Comparison of ENCODE assay signal across 30 mouse cellular contexts in the genomic region with DNA sequence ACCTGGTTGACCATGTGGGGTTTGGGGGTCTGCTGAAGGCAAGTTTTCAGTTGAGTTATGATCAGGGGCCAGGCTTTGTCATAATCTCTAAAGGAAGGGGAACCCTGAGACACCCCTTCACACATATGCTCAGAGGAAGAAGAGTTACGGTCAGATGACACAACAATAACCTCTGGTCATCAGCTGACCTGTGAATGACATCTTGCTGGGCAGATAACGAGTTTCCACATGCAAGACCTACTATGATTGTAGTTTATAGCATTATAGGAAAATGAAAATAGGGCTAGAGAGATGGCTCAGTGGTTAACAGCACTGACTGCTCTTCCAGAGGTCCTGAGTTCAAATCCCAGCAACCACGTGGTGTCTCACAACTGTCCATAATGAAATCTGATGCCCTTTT. TPM values are rescaled to one million over a fixed set of nuclear protein-coding genes. Genes with fewer than 3 reads are reported as not detected.
DNase-seq lines count a peak whose midpoint lies in the region; ATAC-seq and TF ChIP-seq lines count a peak whose summit lies in the region.
"Had no signal": no experiment of that assay in that cellular context is flagged by ENCODE, and none has a peak within 500 bp of the region (broad histone marks: within the 10 kb centered on the region; RNA-seq: fewer than 3 reads in every experiment).

No protein-coding gene starts in this region.

- no peak overlapping the region for H3K4me3 ChIP-seq in kidney, adult 2 months (ENCODE audit: insufficient read depth, low read depth, low read length)
- no peak overlapping the region for H3K4me3 ChIP-seq in kidney, embryonic 14.5 days (ENCODE audit: low read length)
- peak overlapping the region; percentile 64 for H3K4me3 ChIP-seq in megakaryocyte, embryonic 14.5 days (replicated peaks)
- H3K4me3 ChIP-seq in ES-Bruce4 (ENCODE audit: low read depth, low read length): no peak overlapping the region
- H3K4me3 ChIP-seq in brown adipose tissue, adult 24 weeks (ENCODE audit: insufficient read depth, low read depth, low read length): peak overlapping the region; percentile 44
- H3K4me3 ChIP-seq: embryonic facial prominence, embryonic 13.5 days; embryonic facial prominence, embryonic 15.5 days; erythroblast, embryonic 14.5 days; forebrain, embryonic 13.5 days; forebrain, embryonic 15.5 days had no signal

- no peak overlapping the region for H3K4me2 ChIP-seq in kidney, embryonic 14.5 days (replicated peaks; ENCODE audit: low read depth, low read length)
- H3K4me2 ChIP-seq: embryonic facial prominence, embryonic 13.5 days; embryonic facial prominence, embryonic 15.5 days; forebrain, embryonic 13.5 days; forebrain, embryonic 15.5 days had no signal

- no peak overlapping the region for H3K9ac ChIP-seq in kidney, embryonic 14.5 days (ENCODE audit: low read depth, low read length)
- H3K9ac ChIP-seq in ES-Bruce4 (ENCODE audit: low read depth, poor library complexity, severe bottlenecking): no peak overlapping the region
- H3K9ac ChIP-seq: embryonic facial prominence, embryonic 13.5 days; embryonic facial prominence, embryonic 15.5 days; forebrain, embryonic 13.5 days; forebrain, embryonic 15.5 days; forebrain, postnatal 0 days had no signal

- no peaks in the 10 kb centered on the region for H3K9me3 ChIP-seq in kidney, embryonic 14.5 days (ENCODE audit: control insufficient read depth, low read length)
- peaks cover 6% of the 10 kb centered on the region; the same call in 1 of the 2 replicates for H3K9me3 ChIP-seq in megakaryocyte, embryonic 14.5 days
- no peaks in the 10 kb centered on the region for H3K9me3 ChIP-seq in ES-Bruce4 (replicated peaks; ENCODE audit: control insufficient read depth, insufficient read depth, low read length, poor library complexity, severe bottlenecking)
- H3K9me3 ChIP-seq: embryonic facial prominence, embryonic 13.5 days; embryonic facial prominence, embryonic 15.5 days; forebrain, embryonic 15.5 days; G1E had no signal

- 82% methylated on average over 3 of the region's 3 CpGs for WGBS in kidney, adult 2 months
- WGBS in kidney, embryonic 14.5 days: 78% methylated on average over 3 of the region's 3 CpGs

- H3K27ac ChIP-seq in kidney, adult 2 months (ENCODE audit: insufficient read depth, low read depth, low read length): peak overlapping the region; percentile 4; the same call in 1 of the 2 replicates
- H3K27ac ChIP-seq in kidney, embryonic 14.5 days (ENCODE audit: low read depth, low read length): no peak overlapping the region
- H3K27ac ChIP-seq in ES-Bruce4 (ENCODE audit: insufficient read depth, low read length): peak overlapping the region; percentile 68
- H3K27ac ChIP-seq in brown adipose tissue, adult 24 weeks (replicated peaks; ENCODE audit: low read depth, low read length): peak overlapping the region; percentile 93
- H3K27ac ChIP-seq: embryonic facial prominence, embryonic 13.5 days; embryonic facial prominence, embryonic 15.5 days; forebrain, embryonic 13.5 days; forebrain, embryonic 15.5 days had no signal

- ATAC-seq in kidney, embryonic 14.5 days (ENCODE audit: low FRiP score, low TSS enrichment): no peak
- no peak for ATAC-seq in megakaryocyte, adult 5-6 weeks (ENCODE audit: poor library complexity, severe bottlenecking)
- ATAC-seq: activated CD4-positive, CD25-positive, alpha-beta regulatory T cell, adult 4 months; forebrain, embryonic 13.5 days; forebrain, embryonic 15.5 days; forebrain, postnatal 0 days; Patski had no signal

- H3K36me3 ChIP-seq in kidney, adult 2 months (ENCODE audit: control insufficient read depth, insufficient read depth, low read length): no peaks in the 10 kb centered on the region
- H3K36me3 ChIP-seq in kidney, embryonic 14.5 days (ENCODE audit: control insufficient read depth, insufficient read depth, low read length): no peaks in the 10 kb centered on the region
- peaks cover 51% of the 10 kb centered on the region for H3K36me3 ChIP-seq in megakaryocyte, embryonic 14.5 days (replicated peaks; ENCODE audit: low read length)
- no peaks in the 10 kb centered on the region for H3K36me3 ChIP-seq in ES-Bruce4 (ENCODE audit: control insufficient read depth, insufficient read depth, low read length, poor library complexity, severe bottlenecking)
- H3K36me3 ChIP-seq: embryonic facial prominence, embryonic 13.5 days; embryonic facial prominence, embryonic 15.5 days; forebrain, embryonic 15.5 days had no signal

- DNase-seq in kidney, adult 2 months: no peak
- no peak for DNase-seq in thymus, adult 18-20 months
- no peak for DNase-seq in urinary bladder, adult 18-20 months (ENCODE audit: low spot score in 2 of 2)
- DNase-seq: adrenal gland, adult 8-10 months; adrenal gland, postnatal 14 days; adrenal gland, postnatal 36 days; cerebellum, adult 11 months; cerebellum, adult 18-20 months; cerebellum, adult 8-10 months; cerebellum, postnatal 14 days; cerebellum, postnatal 36 days; embryo, embryonic 11 days; forebrain, postnatal 0 days had no signal

- H3K4me1 ChIP-seq in kidney, adult 2 months (ENCODE audit: control insufficient read depth, insufficient read depth, low read length): peaks cover 6% of the 10 kb centered on the region; the same call in 1 of the 2 replicates
- peaks cover 5% of the 10 kb centered on the region; the same call in 1 of the 2 replicates for H3K4me1 ChIP-seq in kidney, embryonic 14.5 days (ENCODE audit: control insufficient read depth, insufficient read depth, low read length)
- H3K4me1 ChIP-seq in megakaryocyte, embryonic 14.5 days: peaks cover 54% of the 10 kb centered on the region
- peaks cover 5% of the 10 kb centered on the region for H3K4me1 ChIP-seq in ES-Bruce4 (ENCODE audit: control insufficient read depth, insufficient read depth, low read length)
- peaks cover 25% of the 10 kb centered on the region for H3K4me1 ChIP-seq in brown adipose tissue, adult 24 weeks (ENCODE audit: control insufficient read depth, insufficient read depth, insufficient read length, low read length)

- TF ChIP-seq CTCF in kidney, adult 2 months (conservative IDR thresholded peaks at IDR 0.05; ENCODE audit: insufficient read depth, insufficient read length, low read depth, low read length): no peak
- no peak for TF ChIP-seq CTCF in ES-Bruce4 (IDR thresholded peaks at IDR 0.05; ENCODE audit: low read depth, low read length)

- no peak for TF ChIP-seq EP300 in ES-Bruce4 (IDR thresholded peaks at IDR 0.05; ENCODE audit: insufficient read depth, low read depth, low read length)

- no peak for TF ChIP-seq POLR2A in kidney, adult 2 months (IDR thresholded peaks at IDR 0.05; ENCODE audit: low read depth, low read length)
- TF ChIP-seq POLR2A in ES-Bruce4 (IDR thresholded peaks at IDR 0.05; ENCODE audit: insufficient read depth, low read length): no peak

- H3K27me3 ChIP-seq in kidney, adult 2 months (replicated peaks; ENCODE audit: control insufficient read depth, insufficient read depth, low read length): no peaks in the 10 kb centered on the region
- no peaks in the 10 kb centered on the region for H3K27me3 ChIP-seq in kidney, embryonic 14.5 days (ENCODE audit: control insufficient read depth, insufficient read depth, low read length)
- H3K27me3 ChIP-seq in megakaryocyte, embryonic 14.5 days (replicated peaks): no peaks in the 10 kb centered on the region
- no peaks in the 10 kb centered on the region for H3K27me3 ChIP-seq in ES-Bruce4 (ENCODE audit: control insufficient read depth, insufficient read depth, low read length, poor library complexity, severe bottlenecking)
- H3K27me3 ChIP-seq: embryonic facial prominence, embryonic 13.5 days; embryonic facial prominence, embryonic 15.5 days; forebrain, embryonic 13.5 days; forebrain, embryonic 15.5 days; Patski had no signal

RNA-seq across cellular contexts. Expression of a gene that starts 1.4 kb away (rescaled TPM):
- 26.0 and 30.0 TPM in 2 replicates for polyA plus RNA-seq in kidney, adult 2 months (2012; rRNA removed)
- polyA plus RNA-seq in kidney, embryonic 14.5 days (2014; fragmentation: Nextera tagmentation; extraction: Ambion mirVana): 11.1 and 12.1 TPM in 2 replicates
- 82.1 and 91.3 TPM in 2 replicates for polyA plus RNA-seq in megakaryocyte, embryonic 14.5 days (2012; ENCODE audit: insufficient read depth, low replicate concordance)
- 9.2 and 10.1 TPM in 2 replicates for total RNA-seq in megakaryocyte, adult 5-6 weeks (2015)
- total RNA-seq in megakaryocyte, adult 5-6 weeks (2017): 11.1 and 14.1 TPM in 2 replicates
- 17.9 and 24.9 TPM in 2 replicates for polyA plus RNA-seq in ES-Bruce4 (2011; ENCODE audit: insufficient read depth, insufficient read length, low read depth, missing spikeins)
- polyA plus RNA-seq in brown adipose tissue, adult 24 weeks (2012; ENCODE audit: insufficient read depth, insufficient read length, missing spikeins): 17.2 and 24.2 TPM in 2 replicates

RNA-seq across cellular contexts. Expression of a gene that starts 20.8 kb away (rescaled TPM):
- polyA plus RNA-seq in kidney, adult 2 months (2012; rRNA removed): 18.0 and 19.5 TPM in 2 replicates
- 2.5 and 3.0 TPM in 2 replicates for polyA plus RNA-seq in kidney, embryonic 14.5 days (2014; fragmentation: Nextera tagmentation; extraction: Ambion mirVana)
- polyA plus RNA-seq in megakaryocyte, embryonic 14.5 days (2012; ENCODE audit: insufficient read depth, low replicate concordance): 37.4 and 85.0 TPM in 2 replicates
- 0.09 and 0.11 TPM in 2 replicates for total RNA-seq in megakaryocyte, adult 5-6 weeks (2015)
- not detected in 2 replicates for total RNA-seq in megakaryocyte, adult 5-6 weeks (2017)
- polyA plus RNA-seq in ES-Bruce4 (2011; ENCODE audit: insufficient read depth, insufficient read length, low read depth, missing spikeins): 4.4 and 5.6 TPM in 2 replicates
- polyA plus RNA-seq in brown adipose tissue, adult 24 weeks (2012; ENCODE audit: insufficient read depth, insufficient read length, missing spikeins): 6.8 and 15.5 TPM in 2 replicates
- polyA plus RNA-seq: activated CD4-positive, CD25-positive, alpha-beta regulatory T cell, adult 4 months had no signal

RNA-seq across cellular contexts. Expression of a gene that starts 24.9 kb away (rescaled TPM):
- 0.29 and 0.59 TPM in 2 replicates for polyA plus RNA-seq in kidney, adult 2 months (2012; rRNA removed)
- 0.34 and 0.37 TPM in 2 replicates for polyA plus RNA-seq in kidney, embryonic 14.5 days (2014; fragmentation: Nextera tagmentation; extraction: Ambion mirVana)
- not detected in 2 replicates for polyA plus RNA-seq in megakaryocyte, embryonic 14.5 days (2012; ENCODE audit: insufficient read depth, low replicate concordance)
- total RNA-seq in megakaryocyte, adult 5-6 weeks (2015): not detected in 2 replicates
- total RNA-seq in megakaryocyte, adult 5-6 weeks (2017): not detected in 2 replicates
- polyA plus RNA-seq in ES-Bruce4 (2011; ENCODE audit: insufficient read depth, insufficient read length, low read depth, missing spikeins): 4.2 and 4.9 TPM in 2 replicates
- polyA plus RNA-seq in brown adipose tissue, adult 24 weeks (2012; ENCODE audit: insufficient read depth, insufficient read length, missing spikeins): not detected in 2 replicates
- total RNA-seq: common myeloid progenitor, adult 5-6 weeks had no signal
- polyA plus RNA-seq: C2C12; erythroblast, embryonic 14.5 days; G1E had no signal

RNA-seq across cellular contexts. Expression of a gene that starts 48.9 kb away (rescaled TPM):
- 58.2 and 62.6 TPM in 2 replicates for polyA plus RNA-seq in kidney, adult 2 months (2012; rRNA removed)
- polyA plus RNA-seq in kidney, embryonic 14.5 days (2014; fragmentation: Nextera tagmentation; extraction: Ambion mirVana): 51.7 and 57.7 TPM in 2 replicates
- polyA plus RNA-seq in megakaryocyte, embryonic 14.5 days (2012; ENCODE audit: insufficient read depth, low replicate concordance): 27.6 and 63.0 TPM in 2 replicates
- total RNA-seq in megakaryocyte, adult 5-6 weeks (2015): 68.2 and 74.9 TPM in 2 replicates
- 28.6 and 29.3 TPM in 2 replicates for total RNA-seq in megakaryocyte, adult 5-6 weeks (2017)
- polyA plus RNA-seq in ES-Bruce4 (2011; ENCODE audit: insufficient read depth, insufficient read length, low read depth, missing spikeins): 41.3 and 45.7 TPM in 2 replicates
- 151 and 203 TPM in 2 replicates for polyA plus RNA-seq in brown adipose tissue, adult 24 weeks (2012; ENCODE audit: insufficient read depth, insufficient read length, missing spikeins)

RNA-seq across cellular contexts. Expression of a gene that starts 49.1 kb away (rescaled TPM):
- 1.1 and 1.5 TPM in 2 replicates for polyA plus RNA-seq in kidney, adult 2 months (2012; rRNA removed)
- not detected in 2 replicates for polyA plus RNA-seq in kidney, embryonic 14.5 days (2014; fragmentation: Nextera tagmentation; extraction: Ambion mirVana)
- polyA plus RNA-seq in megakaryocyte, embryonic 14.5 days (2012; ENCODE audit: insufficient read depth, low replicate concordance): 0.13 and 0.50 TPM in 2 replicates
- not detected in 2 replicates for total RNA-seq in megakaryocyte, adult 5-6 weeks (2015)
- 0.26 and 0.45 TPM in 2 replicates for total RNA-seq in megakaryocyte, adult 5-6 weeks (2017)
- polyA plus RNA-seq in ES-Bruce4 (2011; ENCODE audit: insufficient read depth, insufficient read length, low read depth, missing spikeins): not detected in 2 replicates
- 2.1 and 11.4 TPM in 2 replicates for polyA plus RNA-seq in brown adipose tissue, adult 24 weeks (2012; ENCODE audit: insufficient read depth, insufficient read length, missing spikeins)
- polyA plus RNA-seq: activated CD4-positive, CD25-positive, alpha-beta regulatory T cell, adult 4 months; embryonic facial prominence, embryonic 11.5 days; embryonic facial prominence, embryonic 13.5 days; embryonic facial prominence, embryonic 15.5 days; forebrain, embryonic 11.5 days; forebrain, embryonic 13.5 days; forebrain, embryonic 15.5 days; forebrain, postnatal 0 days; Patski had no signal

Comparison
In these comparisons a context has a peak if more than half of its experiments do, and no peak if none do; other contexts are left out.
1. H3K4me3 ChIP-seq: peak in megakaryocyte, embryonic 14.5 days (single experiment) and brown adipose tissue, adult 24 weeks (single experiment); none in kidney, adult 2 months (single experiment), kidney, embryonic 14.5 days (single experiment) and ES-Bruce4 (single experiment).